Mouse (Mus musculus): ENCODE results near the gene Arhgef10l. TPM values are rescaled to one million over a fixed set of nuclear protein-coding genes. Genes with fewer than 3 reads are reported as not detected.

Gene Arhgef10l
- total and polyA plus RNA-seq, 3 experiments = 10.2 to 26.0 TPM; not detected in 1

GRCm38 (mm10) chr4:140620496-140620895 is 45.3 kb downstream of the Arhgef10l start:
- Histone ChIP-seq H3K27me3 (ENCODE audit: control insufficient read depth in 1 of 2, insufficient read depth in 2 of 2, low read length in 2 of 2) (no peaks in the 10 kb centered on the region), H3K4me3 (ENCODE audit: control insufficient read depth in 1 of 2, insufficient read depth in 1 of 2, low read depth in 2 of 2, low read length in 2 of 2) (no peak overlapping the region), H3K9ac (ENCODE audit: control insufficient read depth, low read depth, low read length, poor library complexity, severe bottlenecking) (no peak overlapping the region), H3K36me3 (ENCODE audit: control insufficient read depth in 1 of 2, insufficient read depth in 2 of 2, low read length in 2 of 2) (no peaks in the 10 kb centered on the region), H3K27ac (ENCODE audit: control insufficient read depth, low read depth, low read length) (no peak overlapping the region), H3K79me2 (ENCODE audit: control insufficient read depth, insufficient read depth, low read length, poor library complexity) (no peaks in the 10 kb centered on the region), H3K9me3 (replicated peaks; ENCODE audit: insufficient read depth, low read length) (no peaks in the 10 kb centered on the region), H3K4me1 (ENCODE audit: control insufficient read depth in 1 of 2, insufficient read depth in 2 of 2, low read length in 2 of 2) (no peaks in the 10 kb centered on the region)
- DNase-seq (ENCODE audit: low read depth, low spot score) = no peak
- TF ChIP-seq GABPA (IDR thresholded peaks at IDR 0.05; ENCODE audit: low read depth, low read length) = no peak
- no peak for TF ChIP-seq POLR2AphosphoS2 (IDR thresholded peaks at IDR 0.05; ENCODE audit: low read length)
- no peak for TF ChIP-seq MEF2A (IDR thresholded peaks at IDR 0.05; ENCODE audit: extremely low read depth, insufficient replicate concordance, low read depth, low read length, poor library complexity, severe bottlenecking)
- TF ChIP-seq JUND (IDR thresholded peaks at IDR 0.05; ENCODE audit: low read depth, low read length) = no peak
- TF ChIP-seq USF1 (IDR thresholded peaks at IDR 0.05; ENCODE audit: low read depth, low read length) = no peak
- no peak for TF ChIP-seq SMC3 (IDR thresholded peaks at IDR 0.05; ENCODE audit: low read depth, low read length)
- no peak for TF ChIP-seq POLR2AphosphoS5 (IDR thresholded peaks at IDR 0.05; ENCODE audit: borderline replicate concordance, low read depth, low read length)
- no peak for TF ChIP-seq NRF1 (IDR thresholded peaks at IDR 0.05; ENCODE audit: insufficient read depth, low read depth, low read length, poor library complexity, severe bottlenecking)
- no peak for TF ChIP-seq ZKSCAN1 (IDR thresholded peaks at IDR 0.05; ENCODE audit: low read depth, low read length)

DNA sequence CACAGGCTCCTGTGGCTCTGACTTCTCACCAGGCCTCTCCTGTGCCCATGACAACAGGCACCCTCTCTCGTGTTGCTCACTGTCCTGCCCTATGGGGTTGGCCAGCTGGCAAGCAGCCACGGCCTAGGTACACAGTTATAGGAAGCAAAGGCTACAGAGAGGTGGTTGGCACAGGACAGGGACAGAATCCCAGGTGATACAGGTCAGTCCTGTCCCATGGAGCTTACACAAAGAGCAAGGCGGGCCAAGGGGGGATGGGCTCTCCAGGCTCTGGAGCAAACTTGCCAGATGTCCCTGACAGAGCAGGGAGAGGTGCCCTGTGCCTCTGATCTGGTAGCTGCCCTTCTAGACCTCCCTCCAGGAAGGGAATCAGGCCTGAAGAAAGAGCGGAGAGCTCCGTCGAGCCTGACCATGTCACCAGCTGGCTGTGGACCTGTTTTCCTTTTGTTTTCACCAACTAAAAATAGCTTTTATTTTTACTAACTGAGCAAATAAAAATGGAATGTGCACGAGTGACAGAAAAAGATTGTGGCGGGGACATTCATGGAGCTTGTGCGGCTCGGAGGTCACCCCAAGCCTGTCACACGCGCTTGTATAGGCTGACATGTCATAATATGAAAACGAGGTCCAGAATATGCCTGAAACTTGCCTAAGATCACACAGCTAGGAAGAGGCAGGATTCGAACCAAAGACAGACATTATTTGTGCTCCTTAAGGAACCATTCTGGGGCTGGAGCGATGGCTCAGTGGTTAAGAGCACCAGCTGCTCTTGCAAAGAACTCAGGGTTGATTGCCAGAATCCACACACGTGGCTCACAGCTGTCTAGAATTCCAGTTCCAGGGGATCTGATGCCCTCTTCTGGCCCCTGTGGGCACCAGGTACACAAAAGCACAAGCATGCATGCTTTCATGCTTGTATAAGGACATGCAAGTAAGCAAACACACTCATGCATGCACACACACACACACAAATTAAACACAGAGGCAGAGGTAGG is 48.1 kb downstream of the Arhgef10l start:
- Histone ChIP-seq H3K36me3 (ENCODE audit: control insufficient read depth in 1 of 2, insufficient read depth in 2 of 2, low read length in 2 of 2) (no peaks in the 10 kb centered on the region), H3K27ac (ENCODE audit: control insufficient read depth, low read depth, low read length) (no peak overlapping the region), H3K4me3 (ENCODE audit: control insufficient read depth in 1 of 2, insufficient read depth in 1 of 2, low read depth in 2 of 2, low read length in 2 of 2) (no peak overlapping the region), H3K9me3 (replicated peaks; ENCODE audit: insufficient read depth, low read length) (no peaks in the 10 kb centered on the region), H3K79me2 (ENCODE audit: control insufficient read depth, insufficient read depth, low read length, poor library complexity) (no peaks in the 10 kb centered on the region), H3K27me3 (ENCODE audit: control insufficient read depth in 1 of 2, insufficient read depth in 2 of 2, low read length in 2 of 2) (no peaks in the 10 kb centered on the region), H3K4me1 (ENCODE audit: control insufficient read depth in 1 of 2, insufficient read depth in 2 of 2, low read length in 2 of 2) (no peaks in the 10 kb centered on the region), H3K9ac (ENCODE audit: control insufficient read depth, low read depth, low read length, poor library complexity, severe bottlenecking) (no peak overlapping the region)
- DNase-seq (ENCODE audit: low read depth, low spot score) = no peak
- TF ChIP-seq RCOR1 (IDR thresholded peaks at IDR 0.05; ENCODE audit: low read depth, low read length) (no peak), MXI1 (IDR thresholded peaks at IDR 0.05; ENCODE audit: low read depth, low read length) (no peak), ELF1 (IDR thresholded peaks at IDR 0.05; ENCODE audit: low read depth, low read length) (no peak), HCFC1 (IDR thresholded peaks at IDR 0.05; ENCODE audit: low read depth, low read length) (no peak), CHD1 (IDR thresholded peaks at IDR 0.05; ENCODE audit: low read depth, low read length) (no peak), UBTF (IDR thresholded peaks at IDR 0.05; ENCODE audit: borderline replicate concordance, insufficient read depth, low read depth, low read length) (no peak), KAT2A (conservative IDR thresholded peaks at IDR 0.05; ENCODE audit: low read depth, low read length) (no peak)
